Mouse (Mus musculus) forebrain, embryonic 12.5 days (tissue): ENCODE measurements around the gene Calcoco2. TPM values are rescaled to one million over a fixed set of nuclear protein-coding genes. Genes with fewer than 3 reads are reported as not detected.

ENCODE experiments used
- ATAC-seq: fragments of 200-750 bp; cut with Nextera tagmentation; 2 replicates; pipeline ENCODE4 v1.8.0; 2017; ENCODE audit warnings: moderate TSS enrichment; ENCODE audit not compliant: low FRiP score
- H3K27ac ChIP-seq: fragments of 300-500 bp; sonication (generic); 2 replicates; pipeline ENCODE4 v1.5.1; 2016; ENCODE audit warnings: mild to moderate bottlenecking
- H3K27me3 ChIP-seq: fragments of 300-500 bp; sonication (generic); 2 replicates; pipeline ENCODE4 v1.6.1; 2016; ENCODE audit warnings: mild to moderate bottlenecking
- H3K36me3 ChIP-seq: fragments of 300-500 bp; sonication (generic); replicated peaks from 2 replicates; pipeline ENCODE4 v1.6.1; 2016; ENCODE audit warnings: mild to moderate bottlenecking
- H3K4me1 ChIP-seq: fragments of 300-500 bp; sonication (generic); 2 replicates; pipeline ENCODE4 v1.6.1; 2016
- H3K4me2 ChIP-seq: fragments of 300-500 bp; sonication (generic); 2 replicates; pipeline ENCODE4 v1.6.1; 2016; ENCODE audit warnings: mild to moderate bottlenecking, moderate library complexity
- H3K4me3 ChIP-seq: fragments of 300-500 bp; sonication (generic); replicated peaks from 2 replicates; pipeline ENCODE4 v1.5.1; 2016; ENCODE audit warnings: mild to moderate bottlenecking
- H3K9ac ChIP-seq: fragments of 300-500 bp; sonication (generic); 2 replicates; pipeline ENCODE4 v1.6.1; 2016; ENCODE audit warnings: mild to moderate bottlenecking
- H3K9me3 ChIP-seq: fragments of 300-500 bp; sonication (generic); 2 replicates; pipeline ENCODE4 v1.6.1; 2016
- WGBS: fragments of 180-500 bp; shearing (Covaris S2); methylation state at CpG from one replicate; pipeline ENCODE4 v1.1.7; 2016; 5-methylcytosine and 5-hydroxymethylcytosine counted together
- polyA plus RNA-seq: library from polyadenylated mRNA; unstranded; fragments of >200 nt; fragmentation: Nextera tagmentation; extraction: Ambion mirVana; gene quantifications from 2 replicates; pipeline ENCODE4 v1.2.1, GENCODE M21; 2016

The Calcoco2 gene
- polyA plus RNA-seq, 1 experiment from 2014 or later = not detected

DNA sequence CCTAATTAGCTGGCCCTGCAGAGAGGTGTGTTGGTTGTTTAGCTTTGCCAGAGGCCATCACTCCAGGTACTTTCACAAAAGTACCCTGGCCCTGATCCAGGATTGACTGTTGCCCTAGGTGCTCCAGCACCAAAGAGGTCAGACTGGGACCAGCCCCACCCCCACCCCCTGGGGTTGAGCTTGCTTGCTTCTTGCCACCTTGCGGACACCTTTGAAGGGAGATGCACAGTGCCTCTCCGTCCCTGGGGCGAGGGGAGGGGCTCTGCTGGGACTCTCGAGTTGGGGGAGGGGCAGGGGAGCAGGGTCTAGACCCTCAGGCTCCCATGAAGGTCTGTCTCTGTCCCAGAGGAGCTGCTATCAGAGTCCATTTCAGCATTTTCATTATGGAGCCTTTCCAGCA lies 61.8 kb downstream of the Calcoco2 start:
- no peak overlapping the region for H3K4me3 ChIP-seq
- no peak for ATAC-seq
- H3K4me2 ChIP-seq = no peak overlapping the region
- no peak overlapping the region for H3K27ac ChIP-seq
- WGBS = 75% methylated on average over 4 of the region's 4 CpGs
- peaks cover 91% of the 10 kb centered on the region for H3K36me3 ChIP-seq
- H3K9me3 ChIP-seq = no peaks in the 10 kb centered on the region
- H3K9ac ChIP-seq = no peak overlapping the region
- H3K4me1 ChIP-seq = no peaks in the 10 kb centered on the region
- H3K27me3 ChIP-seq = no peaks in the 10 kb centered on the region

Other genes starting within 250 kb of the Calcoco2 start
- not detected in 2 replicates for gene B4galnt2, start 197.1 kb downstream of the Calcoco2 start, polyA plus RNA-seq
- gene Igf2bp1, start 106.0 kb downstream of the Calcoco2 start, polyA plus RNA-seq = 97.9 and 103 TPM in 2 replicates
- not detected in 2 replicates for gene Gip, start 87.4 kb downstream of the Calcoco2 start, polyA plus RNA-seq
- gene Snf8, start 77.1 kb downstream of the Calcoco2 start, polyA plus RNA-seq = 107 and 109 TPM in 2 replicates
- 30.4 and 33.8 TPM in 2 replicates for gene Ube2z, start 46.6 kb downstream of the Calcoco2 start, polyA plus RNA-seq
- 379 and 385 TPM in 2 replicates for gene Atp5g1, start 36.3 kb downstream of the Calcoco2 start, polyA plus RNA-seq
- gene Ttll6, start 21.8 kb upstream of the Calcoco2 start, polyA plus RNA-seq = 0.28 and 0.32 TPM in 2 replicates
- gene Hoxb13, start 82.4 kb upstream of the Calcoco2 start, polyA plus RNA-seq = not detected in 2 replicates
- gene Hoxb9, start 159.5 kb upstream of the Calcoco2 start, polyA plus RNA-seq = not detected in 2 replicates
- not detected in 2 replicates for gene Hoxb8, start 169.9 kb upstream of the Calcoco2 start, polyA plus RNA-seq
- not detected in 2 replicates for gene Hoxb7, start 174.7 kb upstream of the Calcoco2 start, polyA plus RNA-seq
- gene Hoxb6, start 180.5 kb upstream of the Calcoco2 start, polyA plus RNA-seq = not detected in 2 replicates
- gene Hoxb5, start 191.4 kb upstream of the Calcoco2 start, polyA plus RNA-seq = not detected in 2 replicates
- gene Hoxb4, start 206.3 kb upstream of the Calcoco2 start, polyA plus RNA-seq = not detected in 2 replicates
- gene Hoxb3, start 211.4 kb upstream of the Calcoco2 start, polyA plus RNA-seq = not detected in 2 replicates
- 0.06 and 0.15 TPM in 2 replicates for gene Hoxb2, start 238.6 kb upstream of the Calcoco2 start, polyA plus RNA-seq